ENCODE assay signal across 9 mouse cellular contexts in genomic region chr4:41711705-41712375, GRCm38 (mm10). TPM values are rescaled to one million over a fixed set of nuclear protein-coding genes. Genes with fewer than 3 reads are reported as not detected.
DNase-seq lines count a peak whose midpoint lies in the region; ATAC-seq and TF ChIP-seq lines count a peak whose summit lies in the region.
"Had no signal": no experiment of that assay in that cellular context is flagged by ENCODE, and none has a peak within 500 bp of the region (broad histone marks: within the 10 kb centered on the region; RNA-seq: fewer than 3 reads in every experiment).

No protein-coding gene starts in this region.

- no peak for TF ChIP-seq CTCF in kidney, adult 2 months (conservative IDR thresholded peaks at IDR 0.05; ENCODE audit: insufficient read depth, insufficient read length, low read depth, low read length)

- DNase-seq in kidney, adult 2 months: no peak
- DNase-seq in kidney, adult 8-10 months: no peak
- DNase-seq in brain, adult 2 months (ENCODE audit: low read depth, low spot score): peak; percentile 69
- no peak for DNase-seq in left cerebral cortex, adult 9 months (ENCODE audit: low spot score in 2 of 2)
- DNase-seq in left cerebral cortex, adult 8-10 months (ENCODE audit: low spot score in 2 of 2): no peak
- DNase-seq in layer of hippocampus, postnatal 25 days (ENCODE audit: extremely low spot score in 1 of 2, low spot score in 1 of 2): no peak
- DNase-seq: lung, postnatal 14 days had no signal

- no peak for TF ChIP-seq POLR2A in kidney, adult 2 months (IDR thresholded peaks at IDR 0.05; ENCODE audit: low read depth, low read length)

- no peaks in the 10 kb centered on the region for H3K36me3 ChIP-seq in kidney, adult 2 months (ENCODE audit: control insufficient read depth, insufficient read depth, low read length)
- peaks cover 7% of the 10 kb centered on the region for H3K36me3 ChIP-seq in hindbrain, embryonic 12.5 days
- H3K36me3 ChIP-seq in midbrain, embryonic 15.5 days (replicated peaks): peaks cover 6% of the 10 kb centered on the region; the same call in 1 of the 2 replicates

- H3K9ac ChIP-seq in hindbrain, embryonic 12.5 days: peak overlapping the region; percentile 80
- H3K9ac ChIP-seq in midbrain, embryonic 15.5 days: peak overlapping the region; percentile 92

- H3K4me2 ChIP-seq in hindbrain, embryonic 12.5 days (replicated peaks): peak overlapping the region; percentile 84
- peak overlapping the region; percentile 80 for H3K4me2 ChIP-seq in midbrain, embryonic 15.5 days

- ATAC-seq in hindbrain, embryonic 12.5 days (ENCODE audit: low FRiP score): no peak
- ATAC-seq in midbrain, embryonic 15.5 days (replicated peaks): no peak

- peaks cover 2% of the 10 kb centered on the region; the same call in 1 of the 2 replicates for H3K4me1 ChIP-seq in kidney, adult 2 months (ENCODE audit: control insufficient read depth, insufficient read depth, low read length)
- H3K4me1 ChIP-seq in hindbrain, embryonic 12.5 days: peaks cover 42% of the 10 kb centered on the region
- peaks cover 54% of the 10 kb centered on the region for H3K4me1 ChIP-seq in midbrain, embryonic 15.5 days

- no peaks in the 10 kb centered on the region for H3K9me3 ChIP-seq in hindbrain, embryonic 12.5 days (replicated peaks)
- no peaks in the 10 kb centered on the region for H3K9me3 ChIP-seq in midbrain, embryonic 15.5 days

- H3K4me3 ChIP-seq in kidney, adult 2 months (ENCODE audit: insufficient read depth, low read depth, low read length): peak overlapping the region; percentile 89; the same call in 1 of the 2 replicates
- H3K4me3 ChIP-seq in hindbrain, embryonic 12.5 days: peak overlapping the region; percentile 77
- peak overlapping the region; percentile 88 for H3K4me3 ChIP-seq in midbrain, embryonic 15.5 days

- WGBS in kidney, adult 2 months: 63% methylated on average over 16 of the region's 16 CpGs
- 80% methylated on average over 16 of the region's 16 CpGs for WGBS in hindbrain, embryonic 12.5 days
- 69% methylated on average over 16 of the region's 16 CpGs for WGBS in midbrain, embryonic 15.5 days

- H3K27me3 ChIP-seq in kidney, adult 2 months (replicated peaks; ENCODE audit: control insufficient read depth, insufficient read depth, low read length): no peaks in the 10 kb centered on the region
- no peaks in the 10 kb centered on the region for H3K27me3 ChIP-seq in hindbrain, embryonic 12.5 days
- no peaks in the 10 kb centered on the region for H3K27me3 ChIP-seq in midbrain, embryonic 15.5 days (replicated peaks)

- no peak overlapping the region for H3K27ac ChIP-seq in kidney, adult 2 months (ENCODE audit: insufficient read depth, low read depth, low read length)
- H3K27ac ChIP-seq in hindbrain, embryonic 12.5 days: no peak overlapping the region
- H3K27ac ChIP-seq in midbrain, embryonic 15.5 days: no peak overlapping the region

RNA-seq across cellular contexts. Expression of gene Rpp25l, which starts 1.5 kb away (rescaled TPM):
- 57.0 and 62.2 TPM in 2 replicates for polyA plus RNA-seq in kidney, adult 2 months (2012; rRNA removed)
- 55.6 and 66.5 TPM in 2 replicates for polyA plus RNA-seq in hindbrain, embryonic 12.5 days (2016; fragmentation: Nextera tagmentation; extraction: Ambion mirVana)
- polyA plus RNA-seq in midbrain, embryonic 15.5 days (2015; fragmentation: Nextera tagmentation; extraction: Ambion mirVana): 59.1 and 64.6 TPM in 2 replicates
- total RNA-seq in left cerebral cortex, adult 8-10 months (2022): 10 to 100 TPM; 28.4 to 33.9 (median 30.0) TPM
- total RNA-seq in layer of hippocampus, postnatal 25 days (2021): 10 to 100 TPM; 27.7 to 33.6 TPM

RNA-seq across cellular contexts. Expression of gene Dctn3, which starts 11.1 kb away (rescaled TPM):
- 76.0 and 92.6 TPM in 2 replicates for polyA plus RNA-seq in kidney, adult 2 months (2012; rRNA removed)
- 191 and 199 TPM in 2 replicates for polyA plus RNA-seq in hindbrain, embryonic 12.5 days (2016; fragmentation: Nextera tagmentation; extraction: Ambion mirVana)
- polyA plus RNA-seq in midbrain, embryonic 15.5 days (2015; fragmentation: Nextera tagmentation; extraction: Ambion mirVana): 295 and 308 TPM in 2 replicates
- 100 to 1,000 TPM; 158 to 167 (median 165) TPM for total RNA-seq in left cerebral cortex, adult 8-10 months (2022)
- 100 to 1,000 TPM; 149 to 172 TPM for total RNA-seq in layer of hippocampus, postnatal 25 days (2021)

RNA-seq across cellular contexts. Expression of gene Il11ra1, which starts 12.1 kb away (rescaled TPM):
- polyA plus RNA-seq in kidney, adult 2 months (2012; rRNA removed): 125 and 126 TPM in 2 replicates
- polyA plus RNA-seq in hindbrain, embryonic 12.5 days (2016; fragmentation: Nextera tagmentation; extraction: Ambion mirVana): 125 and 141 TPM in 2 replicates
- 37.5 and 40.3 TPM in 2 replicates for polyA plus RNA-seq in midbrain, embryonic 15.5 days (2015; fragmentation: Nextera tagmentation; extraction: Ambion mirVana)
- 10 to 100 TPM; 31.6 to 45.5 (median 38.1) TPM for total RNA-seq in left cerebral cortex, adult 8-10 months (2022)
- total RNA-seq in layer of hippocampus, postnatal 25 days (2021): 10 to 100 TPM; 40.0 to 44.8 TPM

RNA-seq across cellular contexts. Expression of gene Cntfr, which starts 15.0 kb away (rescaled TPM):
- 15.4 and 15.9 TPM in 2 replicates for polyA plus RNA-seq in kidney, adult 2 months (2012; rRNA removed)
- polyA plus RNA-seq in hindbrain, embryonic 12.5 days (2016; fragmentation: Nextera tagmentation; extraction: Ambion mirVana): 28.8 and 35.9 TPM in 2 replicates
- polyA plus RNA-seq in midbrain, embryonic 15.5 days (2015; fragmentation: Nextera tagmentation; extraction: Ambion mirVana): 28.1 and 32.2 TPM in 2 replicates
- total RNA-seq in left cerebral cortex, adult 8-10 months (2022): 100 to 1,000 TPM in 3 of 4 experiments, 10 to 100 TPM in 1; 96.7 to 125 (median 111) TPM
- total RNA-seq in layer of hippocampus, postnatal 25 days (2021): 10 to 100 TPM; 89.6 to 96.1 TPM

RNA-seq across cellular contexts. Expression of gene Arid3c, which starts 19.1 kb away (rescaled TPM):
- polyA plus RNA-seq in kidney, adult 2 months (2012; rRNA removed): not detected in 2 replicates
- polyA plus RNA-seq in hindbrain, embryonic 12.5 days (2016; fragmentation: Nextera tagmentation; extraction: Ambion mirVana): 1.1 TPM in 2 replicates
- polyA plus RNA-seq in midbrain, embryonic 15.5 days (2015; fragmentation: Nextera tagmentation; extraction: Ambion mirVana): 0.56 and 1.1 TPM in 2 replicates
- total RNA-seq in left cerebral cortex, adult 8-10 months (2022): under 1 TPM; 0.37 to 0.78 (median 0.54) TPM
- not detected for total RNA-seq in layer of hippocampus, postnatal 25 days (2021)
